Mouse (Mus musculus) C2C12 (cell line): ENCODE results near the gene Nrbf2. TPM values are rescaled to one million over a fixed set of nuclear protein-coding genes. Genes with fewer than 3 reads are reported as not detected.

Experiments
- H3K27me3 ChIP-seq: one replicate; pipeline ENCODE4 v1.6.1; 2011; ENCODE audit not compliant: control insufficient read depth, insufficient read depth, insufficient read length
- H3K36me3 ChIP-seq: one replicate; pipeline ENCODE4 v1.6.1; 2011; ENCODE audit not compliant: control insufficient read depth, insufficient read depth
- H3K4me3 ChIP-seq: one replicate; pipeline ENCODE4 v1.5.1; 2011; ENCODE audit warnings: mild to moderate bottlenecking, control low read depth; ENCODE audit not compliant: poor library complexity, insufficient read depth, severe bottlenecking
- H3K79me2 ChIP-seq: one replicate; pipeline ENCODE4 v1.6.1; 2011; ENCODE audit not compliant: control insufficient read depth, insufficient read depth
- H3K79me3 ChIP-seq: one replicate; pipeline ENCODE4 v1.6.1; 2011; ENCODE audit warnings: low read depth, control low read depth
- H3ac ChIP-seq: one replicate; pipeline ENCODE3; 2011; ENCODE audit warnings: low read depth; ENCODE audit not compliant: control insufficient read depth, insufficient read length
- CEBPB ChIP-seq: IDR thresholded peaks from one replicate; pipeline ENCODE4 v1.6.1; 2011; ENCODE audit warnings: low read depth, mild to moderate bottlenecking, control low read depth, moderate library complexity
- CTCF ChIP-seq: IDR thresholded peaks from one replicate; pipeline ENCODE4 v1.5.1; 2011; ENCODE audit not compliant: control insufficient read depth, insufficient read depth, insufficient read length
- FOSL1 ChIP-seq: IDR thresholded peaks from one replicate; pipeline ENCODE4 v1.8.0; 2011; ENCODE audit warnings: mild to moderate bottlenecking, low read length; ENCODE audit not compliant: poor library complexity, insufficient read depth, severe bottlenecking
- MAX ChIP-seq: IDR thresholded peaks from one replicate; pipeline ENCODE4 v1.6.1; 2011; ENCODE audit warnings: mild to moderate bottlenecking, control low read depth
- MYOD1 ChIP-seq: IDR thresholded peaks from one replicate; pipeline ENCODE4 v1.6.1; 2011; ENCODE audit warnings: low read depth; ENCODE audit not compliant: control insufficient read depth, insufficient read length
- MYOG ChIP-seq: IDR thresholded peaks from one replicate; pipeline ENCODE4 v1.6.1; 2011; ENCODE audit not compliant: control insufficient read depth, insufficient read length; ENCODE audit errors: extremely low read depth
- USF1 ChIP-seq: IDR thresholded peaks from one replicate; pipeline ENCODE4 v1.6.1; 2011; ENCODE audit warnings: low read depth, mild to moderate bottlenecking, control low read depth, moderate library complexity
- polyA plus RNA-seq: library from polyadenylated mRNA; unstranded; fragments of >200 nt; fragmentation: generic; extraction: Trizol; gene quantifications from one replicate; pipeline ENCODE4 v1.2.1, GENCODE M21; 2012; ENCODE audit warnings: missing spikeins

Nrbf2 gene
- polyA plus RNA-seq, 1 experiment = 14.8 TPM

GRCm38 (mm10) chr10:67297175-67297855, 12.2 kb upstream of the Nrbf2 start:
- H3K79me2 ChIP-seq = no peaks in the 10 kb centered on the region
- TF ChIP-seq CEBPB (no peak), USF1 (peak; percentile 89)

GRCm38 (mm10) chr10:67296482-67297152, 11.5 kb upstream of the Nrbf2 start:
- Histone ChIP-seq H3K27me3 (no peaks in the 10 kb centered on the region), H3K79me3 (no peaks in the 10 kb centered on the region), H3K36me3 (no peaks in the 10 kb centered on the region), H3K79me2 (no peaks in the 10 kb centered on the region), H3ac (no peak overlapping the region), H3K4me3 (no peak overlapping the region)
- TF ChIP-seq USF1 = no peak
- TF ChIP-seq MYOD1 = no peak
- TF ChIP-seq FOSL1 = no peak
- no peak for TF ChIP-seq CTCF
- TF ChIP-seq MAX = no peak
- TF ChIP-seq CEBPB = no peak
- no peak for TF ChIP-seq MYOG

More at GRCm38 (mm10) chr10:67297175-67297855, 12.2 kb upstream of the Nrbf2 start:
- Histone ChIP-seq H3ac (no peak overlapping the region), H3K79me3 (no peaks in the 10 kb centered on the region), H3K27me3 (no peaks in the 10 kb centered on the region), H3K36me3 (no peaks in the 10 kb centered on the region), H3K4me3 (no peak overlapping the region)

- Histone ChIP-seq H3ac (no peak overlapping the region), H3K27me3 (no peaks in the 10 kb centered on the region), H3K4me3 (no peak overlapping the region), H3K36me3 (no peaks in the 10 kb centered on the region), H3K79me3 (no peaks in the 10 kb centered on the region), H3K79me2 (no peaks in the 10 kb centered on the region)
- TF ChIP-seq MYOD1 = no peak
- TF ChIP-seq FOSL1 = no peak
- no peak for TF ChIP-seq CEBPB
Observed at GRCm38 (mm10) chr10:67295938-67296466, 10.9 kb upstream of the Nrbf2 start.

- no peak for TF ChIP-seq MYOD1
- no peak for TF ChIP-seq USF1
- no peak for TF ChIP-seq FOSL1
- TF ChIP-seq CEBPB = no peak
- TF ChIP-seq CTCF = no peak
- no peak for TF ChIP-seq MYOG
- Histone ChIP-seq H3K36me3 (no peaks in the 10 kb centered on the region), H3K79me3 (no peaks in the 10 kb centered on the region), H3K79me2 (no peaks in the 10 kb centered on the region), H3K4me3 (no peak overlapping the region), H3ac (no peak overlapping the region), H3K27me3 (no peaks in the 10 kb centered on the region)
Observed at GRCm38 (mm10) chr10:67295331-67295730, 10.2 kb upstream of the Nrbf2 start.

- Histone ChIP-seq H3K79me2 (no peaks in the 10 kb centered on the region), H3K27me3 (no peaks in the 10 kb centered on the region), H3K36me3 (no peaks in the 10 kb centered on the region), H3ac (no peak overlapping the region), H3K79me3 (no peaks in the 10 kb centered on the region), H3K4me3 (no peak overlapping the region)
- no peak for TF ChIP-seq FOSL1
- TF ChIP-seq CEBPB = no peak
- no peak for TF ChIP-seq MAX
- no peak for TF ChIP-seq MYOG
- TF ChIP-seq CTCF = no peak
- no peak for TF ChIP-seq MYOD1
- TF ChIP-seq USF1 = no peak
Observed at GRCm38 (mm10) chr10:67291087-67291486, 6.0 kb upstream of the Nrbf2 start.

GRCm38 (mm10) chr10:67290622-67291021, 5.5 kb upstream of the Nrbf2 start:
- no peaks in the 10 kb centered on the region for H3K79me3 ChIP-seq
- H3K4me3 ChIP-seq = no peak overlapping the region
- H3ac ChIP-seq = no peak overlapping the region
- TF ChIP-seq USF1 = no peak
- no peak for TF ChIP-seq MYOG
- no peak for TF ChIP-seq MAX
- no peak for TF ChIP-seq CEBPB
- no peak for TF ChIP-seq MYOD1
- no peak for TF ChIP-seq FOSL1
- TF ChIP-seq CTCF = no peak
- no peaks in the 10 kb centered on the region for H3K27me3 ChIP-seq
- no peaks in the 10 kb centered on the region for H3K36me3 ChIP-seq
- no peaks in the 10 kb centered on the region for H3K79me2 ChIP-seq
